Mouse (Mus musculus): ENCODE measurements at regions not wholly inside any gene's neighbourhood (a gene's known extent, or its start where the extent isn't known, plus 50 kb on each side); places are given as distances from the start of the nearest gene placed in this dataset.

DNA sequence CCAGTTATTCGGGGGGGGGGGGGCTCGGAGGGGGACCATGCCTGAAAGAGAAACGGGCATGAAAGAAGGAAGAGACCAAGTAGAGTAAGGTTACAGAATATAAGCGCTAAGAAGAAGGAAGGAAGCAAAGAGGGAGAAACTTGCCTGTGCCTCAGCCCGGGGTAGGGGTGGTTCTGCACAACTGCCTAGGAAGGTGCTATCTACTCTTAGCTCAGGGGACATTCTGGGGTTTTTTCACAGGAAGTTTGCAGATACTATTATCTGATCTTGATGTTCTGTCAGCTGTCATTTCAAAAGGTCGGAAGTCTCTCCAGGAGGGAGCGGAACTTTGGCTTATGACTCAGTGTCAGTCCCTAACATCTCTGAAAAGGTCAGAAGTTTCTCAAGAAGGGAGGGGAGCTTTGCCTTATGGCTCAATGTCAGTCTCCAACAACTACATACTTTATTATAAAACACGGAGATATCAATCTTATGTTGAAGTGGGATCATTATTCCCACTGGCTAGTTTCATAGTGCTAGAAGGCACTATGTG, 1652.0 kb downstream of the Kcnt2 start:
- ATAC-seq (ENCODE audit: insufficient read depth) = no peak
- WGBS (ENCODE audit: insufficient replicate concordance) = 37% methylated on average over 8 of the region's 8 CpGs
- no peak for TF ChIP-seq CTCF (IDR thresholded peaks at IDR 0.05; ENCODE audit: low read depth)
- TF ChIP-seq EP300 (IDR thresholded peaks at IDR 0.05; ENCODE audit: low read depth) = no peak

DNA sequence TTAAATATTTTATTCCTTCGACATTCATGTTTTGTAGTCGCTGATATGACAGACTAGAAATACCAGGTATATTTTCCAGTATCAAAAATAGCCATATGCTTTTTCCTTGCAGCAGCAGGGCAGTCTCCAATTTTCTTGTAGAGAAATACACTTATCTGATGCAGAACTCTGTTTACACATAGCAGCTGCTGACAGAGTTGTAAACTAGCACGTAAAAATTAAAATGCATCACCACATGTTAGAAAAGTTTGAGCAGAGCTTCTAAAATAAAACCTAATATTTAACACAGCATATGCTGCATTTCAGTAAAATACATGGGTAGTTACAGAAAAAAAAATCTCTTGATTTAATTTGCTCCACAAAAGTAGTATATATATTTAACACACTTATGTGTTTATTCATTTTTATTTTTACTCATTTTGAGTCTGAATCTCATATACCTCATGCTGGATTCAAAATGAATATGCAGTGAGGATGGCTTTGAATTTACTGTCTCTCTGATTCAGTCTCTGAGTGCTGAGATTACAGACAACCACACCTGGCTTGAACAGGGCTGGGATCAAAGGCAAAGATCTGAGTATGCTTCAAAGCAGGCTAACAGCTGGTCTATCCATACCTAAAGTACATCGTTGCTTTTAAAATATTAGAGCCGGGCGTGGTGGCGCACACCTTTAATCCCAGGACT, 1665.9 kb downstream of the Kcnt2 start:
- ATAC-seq (ENCODE audit: insufficient read depth) (no peak), DNase-seq (ENCODE audit: low read depth in 3 of 3, low spot score in 3 of 3) (no peak)
- WGBS (ENCODE audit: insufficient replicate concordance) = 73% methylated on average over 7 of the region's 7 CpGs
- Histone ChIP-seq H3K9ac (replicated peaks) (no peak overlapping the region), H3K36me3 (replicated peaks; ENCODE audit: control insufficient read depth, insufficient read depth, low read depth) (no peaks in the 10 kb centered on the region), H3K4me1 (replicated peaks; ENCODE audit: control insufficient read depth in 2 of 2, insufficient read depth in 2 of 2, low read length in 1 of 2) (no peaks in the 10 kb centered on the region), H3K4me2 (ENCODE audit: low read depth) (no peak overlapping the region), H3K27ac (no peak overlapping the region), H3K4me3 (ENCODE audit: insufficient read depth in 1 of 2, low read depth in 2 of 2, low read length in 2 of 2) (no peak overlapping the region), H3K9me3 (ENCODE audit: control insufficient read depth, low read length) (no peaks in the 10 kb centered on the region), H3K27me3 (ENCODE audit: control insufficient read depth, insufficient read depth, low read length) (no peaks in the 10 kb centered on the region)
- TF ChIP-seq EP300 (IDR thresholded peaks at IDR 0.05; ENCODE audit: low read depth) (no peak), CTCF (IDR thresholded peaks at IDR 0.05; ENCODE audit: low read depth) (no peak)

More for the DNA sequence above, 1652.0 kb downstream of the Kcnt2 start:
- H3K4me2 ChIP-seq (ENCODE audit: low read depth) = no peak overlapping the region
- no peaks in the 10 kb centered on the region for H3K4me1 ChIP-seq (replicated peaks; ENCODE audit: control insufficient read depth in 2 of 2, insufficient read depth in 2 of 2, low read length in 1 of 2)
- H3K9ac ChIP-seq (replicated peaks) = no peak overlapping the region
- no peaks in the 10 kb centered on the region for H3K9me3 ChIP-seq (ENCODE audit: control insufficient read depth, low read length)
- no peaks in the 10 kb centered on the region for H3K36me3 ChIP-seq (replicated peaks; ENCODE audit: control insufficient read depth, insufficient read depth, low read depth)
- DNase-seq (ENCODE audit: low read depth in 3 of 3, low spot score in 3 of 3) = no peak
- no peak overlapping the region for H3K27ac ChIP-seq
- H3K4me3 ChIP-seq (ENCODE audit: insufficient read depth in 1 of 2, low read depth in 2 of 2, low read length in 2 of 2) = no peak overlapping the region
- no peaks in the 10 kb centered on the region for H3K27me3 ChIP-seq (ENCODE audit: control insufficient read depth, insufficient read depth, low read length)

GRCm38 (mm10) chr1:141926194-141926593, 1680.2 kb downstream of the Kcnt2 start:
- Histone ChIP-seq H3K9me3 (ENCODE audit: control insufficient read depth, low read length) (no peaks in the 10 kb centered on the region), H3K9ac (replicated peaks) (no peak overlapping the region), H3K4me1 (replicated peaks; ENCODE audit: control insufficient read depth in 2 of 2, insufficient read depth in 2 of 2, low read length in 1 of 2) (no peaks in the 10 kb centered on the region), H3K36me3 (replicated peaks; ENCODE audit: control insufficient read depth, insufficient read depth, low read depth) (no peaks in the 10 kb centered on the region), H3K27ac (no peak overlapping the region), H3K4me2 (ENCODE audit: low read depth) (no peak overlapping the region), H3K27me3 (ENCODE audit: control insufficient read depth, insufficient read depth, low read length) (no peaks in the 10 kb centered on the region), H3K4me3 (ENCODE audit: insufficient read depth in 1 of 2, low read depth in 2 of 2, low read length in 2 of 2) (no peak overlapping the region)
- ATAC-seq (ENCODE audit: insufficient read depth) (no peak), DNase-seq (ENCODE audit: low read depth in 3 of 3, low spot score in 3 of 3) (no peak)
- 58% methylated on average over 1 of the region's 1 CpGs for WGBS (ENCODE audit: insufficient replicate concordance)
- TF ChIP-seq CTCF (IDR thresholded peaks at IDR 0.05; ENCODE audit: low read depth) (no peak), EP300 (IDR thresholded peaks at IDR 0.05; ENCODE audit: low read depth) (no peak)

DNA sequence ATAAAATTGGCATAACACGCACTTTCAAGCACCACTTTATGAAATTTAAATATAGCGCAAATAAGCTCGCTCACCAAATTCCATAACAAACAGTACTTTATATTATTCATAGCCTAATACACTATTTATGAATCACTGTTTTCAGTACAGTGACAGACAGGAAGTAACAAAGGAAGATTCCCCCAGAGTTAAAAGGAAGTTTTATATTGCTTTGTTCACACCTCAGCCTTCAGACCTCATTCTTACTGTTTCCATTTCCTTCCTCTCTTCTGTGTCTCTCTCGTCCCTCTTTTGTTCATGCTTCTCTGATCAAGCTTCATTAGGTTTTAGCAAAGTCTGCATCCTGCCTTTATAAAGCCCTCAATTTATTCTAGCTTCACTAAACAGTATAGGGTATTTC, 1680.8 kb downstream of the Kcnt2 start:
- Histone ChIP-seq H3K36me3 (replicated peaks; ENCODE audit: control insufficient read depth, insufficient read depth, low read depth) (no peaks in the 10 kb centered on the region), H3K4me2 (ENCODE audit: low read depth) (no peak overlapping the region), H3K9ac (replicated peaks) (no peak overlapping the region), H3K4me1 (replicated peaks; ENCODE audit: control insufficient read depth in 2 of 2, insufficient read depth in 2 of 2, low read length in 1 of 2) (no peaks in the 10 kb centered on the region), H3K27me3 (ENCODE audit: control insufficient read depth, insufficient read depth, low read length) (no peaks in the 10 kb centered on the region), H3K27ac (no peak overlapping the region), H3K9me3 (ENCODE audit: control insufficient read depth, low read length) (no peaks in the 10 kb centered on the region), H3K4me3 (ENCODE audit: insufficient read depth in 1 of 2, low read depth in 2 of 2, low read length in 2 of 2) (no peak overlapping the region)
- TF ChIP-seq CTCF (IDR thresholded peaks at IDR 0.05; ENCODE audit: low read depth) (no peak), EP300 (IDR thresholded peaks at IDR 0.05; ENCODE audit: low read depth) (no peak)
- WGBS (ENCODE audit: insufficient replicate concordance) = 66% methylated on average over 4 of the region's 4 CpGs
- no peak for DNase-seq (ENCODE audit: low read depth in 3 of 3, low spot score in 3 of 3)
- no peak for ATAC-seq (ENCODE audit: insufficient read depth)

DNA sequence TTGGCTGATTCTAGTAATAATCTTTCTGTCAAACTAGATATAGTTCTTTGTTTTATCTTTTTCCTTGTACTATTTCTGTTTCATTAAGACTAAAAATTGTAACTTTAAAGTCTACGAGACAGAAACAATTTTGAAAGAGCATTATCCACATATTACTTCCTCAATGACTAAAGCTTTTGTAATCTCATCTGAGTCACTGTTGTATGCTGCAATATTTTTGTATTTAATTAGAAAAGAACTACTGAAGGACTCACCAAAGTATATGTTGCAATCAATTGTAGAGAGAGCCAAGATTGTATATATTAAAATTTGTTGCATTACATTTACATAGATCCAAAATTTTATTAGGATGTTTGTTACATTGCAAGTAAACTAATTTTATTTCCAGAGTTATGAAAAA, 1692.4 kb upstream of the B3galt2 start:
- no peak for TF ChIP-seq EP300 (IDR thresholded peaks at IDR 0.05; ENCODE audit: low read depth)
- no peak for TF ChIP-seq CTCF (IDR thresholded peaks at IDR 0.05; ENCODE audit: low read depth)
- H3K27ac ChIP-seq = no peak overlapping the region
- no peaks in the 10 kb centered on the region for H3K27me3 ChIP-seq (ENCODE audit: control insufficient read depth, insufficient read depth, low read length)
- WGBS (ENCODE audit: insufficient replicate concordance) = 57% methylated on average over 1 of the region's 1 CpGs
- H3K4me3 ChIP-seq (ENCODE audit: insufficient read depth in 1 of 2, low read depth in 2 of 2, low read length in 2 of 2) = no peak overlapping the region
- H3K4me1 ChIP-seq (replicated peaks; ENCODE audit: control insufficient read depth in 2 of 2, insufficient read depth in 2 of 2, low read length in 1 of 2) = no peaks in the 10 kb centered on the region
- H3K9ac ChIP-seq (replicated peaks) = no peak overlapping the region
- DNase-seq (ENCODE audit: low read depth in 3 of 3, low spot score in 3 of 3) = no peak
- no peak for ATAC-seq (ENCODE audit: insufficient read depth)
- H3K9me3 ChIP-seq (ENCODE audit: control insufficient read depth, low read length) = no peaks in the 10 kb centered on the region
- no peak overlapping the region for H3K4me2 ChIP-seq (ENCODE audit: low read depth)
- no peaks in the 10 kb centered on the region for H3K36me3 ChIP-seq (replicated peaks; ENCODE audit: control insufficient read depth, insufficient read depth, low read depth)

Measured in liver, embryonic 14.5 days (tissue).